Mouse (Mus musculus): Measurements from ENCODE around the gene Pja2.
"Not testable (repeated sequence)": the region's sequence is repeated elsewhere in the genome, so short reads cannot be mapped to it uniquely, and the experiment has no call there.

The Pja2 gene

DNA sequence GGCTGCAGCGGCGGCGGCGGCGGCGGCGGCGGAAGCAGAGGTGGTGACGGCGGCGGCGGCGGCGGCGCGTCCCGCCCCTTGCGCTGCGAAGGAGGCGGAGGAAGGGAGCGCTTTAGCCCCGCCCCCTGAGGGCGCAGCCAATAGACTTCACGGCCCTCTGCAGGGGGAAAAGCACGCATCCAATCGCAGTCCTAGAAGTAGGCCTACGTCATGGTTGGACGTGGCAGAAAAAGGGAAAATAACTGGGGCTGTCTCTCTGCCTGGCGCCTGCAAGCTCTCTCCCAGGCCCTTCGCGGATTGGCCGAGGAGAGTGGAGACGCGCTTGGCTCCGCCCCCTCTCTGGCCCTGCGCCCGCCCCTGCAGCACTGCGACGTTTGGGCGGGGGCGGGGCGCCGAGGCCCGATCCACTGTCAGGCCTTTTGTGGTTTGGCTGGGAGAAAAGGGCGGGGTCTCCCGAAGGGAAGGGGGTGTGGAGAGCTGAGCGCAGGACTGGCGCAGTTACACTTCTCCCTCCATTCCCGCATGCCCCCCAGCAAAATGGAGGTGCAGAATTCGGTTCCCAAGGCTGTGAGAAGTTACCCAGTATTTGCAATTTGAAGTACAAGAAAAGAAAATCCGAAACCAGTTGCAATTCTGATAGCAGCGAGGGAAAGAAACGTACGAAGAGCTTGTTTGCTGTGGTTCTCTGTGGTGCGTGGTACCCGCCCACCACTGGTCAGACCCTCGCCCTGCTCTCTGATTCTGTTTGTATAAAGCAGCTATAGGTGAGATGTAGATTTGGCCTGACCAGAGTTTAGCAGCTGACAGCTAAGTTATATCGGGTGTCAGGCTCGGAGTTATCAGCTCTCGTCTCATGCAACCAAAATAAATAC is at the start of gene Pja2:
Gene Pja2 (minus strand): TSS at position 19 of the 872 bp plus-strand sequence.
- in situ Hi-C loops (cut with MboI, MseI): loop anchor here (10.0 kb wide), 1 partner anchor 263 kb away; no protein-coding TSS in a partner anchor

DNA sequence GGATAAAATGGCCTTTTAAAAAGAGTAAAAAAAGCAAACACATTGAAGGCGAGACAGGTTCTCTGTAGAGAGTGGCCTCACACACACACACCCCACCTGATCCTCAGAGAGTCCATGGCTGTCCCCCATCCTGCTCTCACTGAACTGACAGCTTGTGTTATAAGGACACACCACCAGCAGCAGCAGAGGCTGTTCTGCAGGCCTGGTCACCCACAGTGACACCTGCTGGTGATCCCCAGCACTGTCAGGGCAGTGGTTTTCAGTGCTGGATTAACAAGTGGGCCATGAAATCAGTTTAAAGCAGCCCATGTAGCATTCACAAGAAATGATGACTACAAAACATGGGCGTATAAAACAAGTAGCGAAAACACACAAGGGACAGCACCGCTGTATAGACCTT is 43.6 kb upstream of the Pja2 start:
- in situ Hi-C loops (cut with MboI, MseI): loop anchor here (5.0 to 10.0 kb wide), 3 partner anchors 103 to 421 kb away; no protein-coding TSS in a partner anchor

DNA sequence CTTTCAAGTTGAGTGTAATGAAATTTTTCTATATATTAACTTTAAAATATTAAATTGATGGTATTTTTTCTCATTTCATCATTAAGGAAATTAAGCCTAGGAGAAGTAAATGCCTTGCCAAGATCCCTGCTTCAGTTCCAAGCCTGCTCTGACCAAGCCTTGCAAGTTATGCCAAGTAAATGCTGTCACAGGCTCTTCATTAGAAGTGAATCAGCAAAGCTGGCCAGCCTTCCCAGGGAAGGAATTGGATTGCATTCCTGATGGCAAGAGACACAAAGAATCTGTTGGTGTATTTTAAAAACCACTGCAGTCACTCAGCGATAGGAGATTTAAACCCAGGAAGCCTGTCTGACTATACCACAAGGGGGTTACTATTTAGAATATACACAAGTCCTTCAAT is 32.0 kb upstream of the Pja2 start:
- in situ Hi-C loops (cut with MboI, MseI): no loop called here

DNA sequence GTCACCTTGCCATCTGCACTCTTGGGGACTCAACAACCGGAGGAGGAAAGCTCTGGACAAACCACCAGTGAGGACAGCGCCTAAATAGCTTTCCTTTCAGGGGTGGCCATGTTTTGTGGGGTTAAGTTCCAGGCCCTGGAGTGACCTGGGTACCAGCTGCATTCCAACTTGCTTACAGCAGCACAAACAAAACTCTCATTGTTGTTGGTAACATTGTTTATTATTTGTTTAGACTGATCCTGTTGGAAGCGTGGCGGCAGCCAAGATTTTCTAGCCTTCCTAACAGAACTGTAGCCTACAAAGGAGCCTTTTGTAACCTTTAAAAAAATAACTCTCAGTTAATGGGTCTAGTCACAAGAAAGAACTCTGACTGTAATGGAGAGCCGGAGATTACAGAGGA is 30.9 kb upstream of the Pja2 start:
- in situ Hi-C loops (cut with MboI, MseI): no loop called here

DNA sequence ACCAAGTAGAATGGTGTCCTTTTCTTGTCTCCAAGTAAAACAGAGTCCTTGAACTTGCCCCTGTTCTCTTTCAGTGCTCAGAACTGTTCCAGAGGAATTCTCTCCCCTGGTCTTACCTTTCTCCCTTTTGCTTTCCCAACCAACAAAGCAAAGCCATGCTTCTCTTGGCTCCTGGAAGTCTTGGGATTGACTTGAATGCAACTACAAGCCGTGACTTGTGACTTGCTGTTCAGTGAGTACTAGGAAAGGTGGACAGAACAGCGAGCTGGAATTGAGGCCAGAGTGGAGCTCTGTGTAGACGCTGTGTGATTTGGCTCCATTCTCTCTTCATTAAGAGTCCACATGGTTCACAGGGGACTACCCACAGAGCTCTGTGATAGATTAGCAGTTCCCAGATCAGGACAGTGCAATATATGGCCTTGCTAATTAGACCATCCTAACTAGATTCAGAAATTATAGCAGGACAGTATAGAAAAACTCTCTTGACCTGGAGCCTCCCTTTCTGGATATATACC is 30.3 kb upstream of the Pja2 start:
- in situ Hi-C loops (cut with MboI, MseI): no loop called here

DNA sequence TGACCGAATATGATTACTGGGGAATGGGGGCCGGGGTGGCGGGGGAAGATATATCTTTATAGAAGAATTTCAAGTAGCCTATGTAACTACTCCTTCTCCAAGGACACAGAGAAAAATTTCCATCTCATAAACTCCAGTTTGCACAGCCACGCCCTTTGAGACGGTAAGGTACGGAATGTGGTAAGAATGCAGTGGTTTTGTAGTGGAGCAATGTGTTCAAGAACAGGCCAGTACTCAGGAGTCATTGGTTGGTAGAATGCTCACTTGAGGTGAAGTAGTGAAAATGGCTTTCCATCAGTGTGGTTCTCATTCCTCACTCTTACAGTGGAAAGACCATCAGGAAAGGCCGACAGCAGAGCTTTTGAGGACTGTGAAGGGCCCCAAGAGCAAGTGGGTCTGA is 22.2 kb upstream of the Pja2 start:
- in situ Hi-C loops (cut with MboI, MseI): no loop called here

DNA sequence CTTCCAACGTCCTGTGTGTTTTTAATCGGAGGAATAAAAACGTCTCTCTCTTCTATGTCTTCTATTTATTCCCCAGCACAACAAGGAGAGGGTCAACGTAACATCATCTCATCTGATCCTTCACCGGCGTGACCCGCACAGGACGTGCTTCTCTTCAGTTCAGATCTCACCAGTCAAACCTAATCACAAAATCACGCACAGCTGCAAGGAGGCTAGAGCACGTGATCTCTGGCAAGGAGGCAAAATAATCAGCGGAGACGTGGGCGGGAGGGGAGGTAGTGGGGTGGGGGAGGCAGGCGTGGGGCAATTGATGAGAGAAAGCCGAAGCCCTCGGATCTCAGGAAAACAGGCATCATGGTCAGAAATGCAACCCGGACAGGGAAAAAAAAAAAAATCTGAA is 14.4 kb upstream of the Pja2 start:
- in situ Hi-C loops (cut with MboI, MseI): no loop called here

DNA sequence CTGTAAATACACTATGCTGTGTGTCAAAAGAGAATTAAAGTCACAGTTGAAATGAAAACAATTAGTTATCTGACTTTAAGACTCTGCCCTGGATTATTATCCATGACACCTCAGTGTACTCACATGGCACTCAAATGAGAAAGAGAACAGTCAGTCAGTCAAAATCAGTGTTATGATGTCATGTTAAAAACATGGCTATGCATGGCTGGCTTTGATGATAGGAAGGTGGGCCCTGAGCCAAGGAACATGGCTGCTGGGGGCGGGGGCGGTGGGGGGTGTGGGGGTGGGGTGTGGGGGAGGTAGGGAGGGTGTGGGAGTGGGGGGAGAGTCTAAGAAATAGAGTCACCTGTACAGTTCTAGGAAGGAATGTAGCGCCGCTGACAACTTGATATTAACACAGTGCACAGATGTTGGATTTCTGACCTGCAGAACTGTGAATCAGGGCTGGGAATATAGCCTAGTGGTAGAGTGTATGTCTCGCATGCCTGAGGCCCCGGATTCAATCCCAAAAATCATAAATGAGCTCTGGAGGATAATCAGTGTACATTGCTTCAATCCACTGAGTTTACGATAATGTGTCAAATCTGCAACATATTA is 13.0 kb upstream of the Pja2 start:
- in situ Hi-C loops (cut with MboI, MseI): no loop called here

DNA sequence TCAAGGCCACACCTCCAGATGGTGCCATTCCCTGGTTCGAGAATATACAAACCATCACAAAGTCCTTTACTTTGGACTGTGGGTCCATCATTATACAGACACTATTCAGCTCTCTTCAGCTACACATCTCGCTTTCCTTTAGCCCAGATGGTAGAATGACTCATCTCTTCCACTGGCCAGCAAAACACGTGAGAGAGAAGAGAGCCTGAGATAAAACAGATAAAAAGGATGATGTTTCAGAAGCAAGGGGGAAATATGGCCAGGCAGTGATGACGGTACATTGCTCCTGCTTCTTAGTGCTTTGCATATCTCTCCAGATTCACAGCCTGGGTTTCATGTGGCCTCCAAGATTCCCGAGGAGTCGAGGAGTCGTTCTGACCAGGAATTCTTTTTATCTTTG is 10.0 kb upstream of the Pja2 start:
- in situ Hi-C loops (cut with MboI, MseI): no loop called here

DNA sequence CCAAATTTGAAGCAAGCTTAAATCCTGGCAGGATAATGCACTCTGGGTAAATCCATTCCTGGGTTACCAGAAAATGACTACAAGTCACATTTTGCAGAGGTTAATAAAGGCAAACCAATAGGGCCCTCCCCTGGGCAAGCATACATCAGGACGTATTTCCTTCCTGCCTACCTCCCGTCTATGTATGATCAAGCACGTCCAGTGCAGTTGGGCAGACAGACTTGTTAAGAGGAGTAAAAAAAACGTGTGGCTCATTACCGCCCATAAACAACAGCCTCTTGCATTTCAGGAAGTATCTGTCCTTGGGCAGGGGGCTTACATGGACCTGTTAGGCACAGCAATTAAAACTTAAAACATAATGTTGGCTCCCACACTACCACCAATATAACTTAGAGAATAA is 8.0 kb upstream of the Pja2 start:
- in situ Hi-C loops (cut with MboI, MseI): loop anchor here (10.0 kb wide), 1 partner anchor 255 kb away; no protein-coding TSS in a partner anchor

DNA sequence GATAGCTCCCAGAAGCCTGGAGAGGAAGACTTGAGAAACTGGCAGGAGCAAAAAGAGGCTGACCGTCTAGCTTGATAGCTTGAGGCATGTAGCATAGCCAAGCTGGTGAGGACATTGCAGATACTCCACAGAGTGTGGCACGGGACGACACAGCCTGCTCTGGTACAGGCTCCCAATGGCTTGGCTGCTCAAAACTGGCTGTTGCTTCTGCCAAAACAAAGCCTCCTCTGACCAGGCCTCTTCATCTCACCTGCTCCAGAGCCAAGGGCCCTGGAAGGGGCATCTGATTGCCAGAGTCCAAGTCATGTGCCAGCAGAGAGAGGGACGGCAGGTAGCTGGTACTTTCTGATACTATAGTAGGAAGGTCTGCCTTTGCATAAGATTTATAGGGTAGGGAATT is 5.5 kb upstream of the Pja2 start:
- in situ Hi-C loops (cut with MboI, MseI): loop anchor here (10.0 kb wide), 1 partner anchor 258 kb away; no protein-coding TSS in a partner anchor

DNA sequence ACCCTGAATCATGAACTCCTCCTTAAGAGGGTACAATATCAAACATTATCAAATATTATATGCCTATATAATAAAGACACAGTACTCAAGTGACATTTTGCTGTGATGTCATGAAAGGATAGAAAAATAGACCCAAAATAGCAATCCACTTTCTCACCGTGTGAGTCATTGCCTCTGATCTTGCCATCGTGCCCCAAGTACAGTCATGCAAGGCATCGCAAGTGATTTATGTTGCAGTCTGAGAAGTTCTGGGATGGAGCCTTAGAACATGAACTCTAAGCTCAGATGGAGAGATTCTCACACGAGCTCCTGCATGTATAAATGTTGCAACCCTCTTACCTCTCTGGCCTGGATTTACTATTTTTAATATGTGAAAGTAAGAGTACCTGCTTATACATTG is 2.2 kb upstream of the Pja2 start:
- in situ Hi-C loops (cut with MboI, MseI): loop anchor here (10.0 kb wide), 1 partner anchor 261 kb away; no protein-coding TSS in a partner anchor

DNA sequence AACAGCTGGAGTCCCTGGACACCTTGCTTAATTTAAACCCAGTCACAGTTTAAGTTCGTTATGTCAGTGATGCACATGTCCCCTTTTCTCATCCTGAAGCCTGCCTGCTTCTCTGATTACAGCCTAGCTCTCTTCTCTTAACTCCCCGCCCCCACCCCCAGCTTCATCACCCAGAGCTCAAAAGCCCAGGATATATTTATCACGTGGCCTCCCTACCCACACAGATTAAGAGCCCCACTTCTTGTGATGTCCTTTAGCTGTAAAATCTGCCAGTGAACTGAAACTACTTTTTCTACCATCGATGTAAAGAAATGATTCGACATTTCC is 1.0 kb upstream of the Pja2 start:
- in situ Hi-C loops (cut with MboI, MseI): loop anchor here (10.0 kb wide), 1 partner anchor 262 kb away; no protein-coding TSS in a partner anchor

DNA sequence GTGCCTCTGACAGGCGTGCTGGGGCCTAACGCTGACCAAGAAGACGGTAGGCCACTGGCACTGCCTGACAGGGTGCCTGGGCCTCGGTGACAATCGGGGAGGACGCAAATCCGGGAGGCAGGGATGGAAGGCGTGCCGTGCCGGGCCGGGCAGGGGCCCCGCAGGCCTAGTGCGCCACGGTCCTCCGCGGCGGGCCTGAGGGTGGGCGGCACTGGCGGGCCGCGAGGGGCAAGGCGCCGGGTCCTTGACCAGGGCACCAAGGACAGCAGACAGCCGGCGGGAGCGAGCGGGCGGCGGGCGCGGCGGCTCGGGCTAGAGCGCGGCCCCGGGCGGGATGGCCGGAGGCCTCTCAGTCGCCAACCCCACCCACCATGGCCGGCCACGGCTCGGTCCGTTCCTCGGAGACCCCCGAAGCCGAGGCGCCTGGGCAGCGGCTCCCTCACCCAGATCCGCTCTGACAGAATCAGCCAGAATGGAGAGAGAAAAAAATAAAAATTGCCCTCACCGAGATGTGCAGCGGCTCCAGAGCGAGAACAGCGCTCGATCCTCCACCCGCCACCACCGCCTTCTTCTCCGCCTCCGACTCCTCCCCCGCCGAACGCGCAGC is 322 bp downstream of the Pja2 start:
- in situ Hi-C loops (cut with MboI, MseI): loop anchor here (10.0 kb wide), 1 partner anchor 263 kb away; no protein-coding TSS in a partner anchor

DNA sequence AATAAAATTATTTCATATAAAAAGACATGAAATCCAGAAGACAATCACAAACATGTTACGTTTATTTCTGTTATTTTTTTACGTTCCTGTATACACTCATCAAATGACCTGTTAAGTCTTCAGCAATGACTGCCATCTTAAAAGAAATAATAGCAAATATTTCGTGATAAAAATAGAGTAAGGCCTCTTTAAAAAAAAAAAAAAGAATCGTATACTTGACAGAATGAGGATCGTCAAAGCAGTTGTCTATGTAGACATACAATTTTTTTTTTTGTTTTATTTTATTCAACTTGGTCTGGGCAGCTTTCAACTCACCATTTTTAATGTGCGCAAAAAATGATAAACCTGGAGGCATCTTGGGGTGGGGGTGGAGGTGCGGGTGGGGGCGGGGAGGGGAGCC is 831 bp downstream of the Pja2 start:
- in situ Hi-C loops (cut with MboI, MseI): loop anchor here (10.0 kb wide), 1 partner anchor 264 kb away; no protein-coding TSS in a partner anchor

DNA sequence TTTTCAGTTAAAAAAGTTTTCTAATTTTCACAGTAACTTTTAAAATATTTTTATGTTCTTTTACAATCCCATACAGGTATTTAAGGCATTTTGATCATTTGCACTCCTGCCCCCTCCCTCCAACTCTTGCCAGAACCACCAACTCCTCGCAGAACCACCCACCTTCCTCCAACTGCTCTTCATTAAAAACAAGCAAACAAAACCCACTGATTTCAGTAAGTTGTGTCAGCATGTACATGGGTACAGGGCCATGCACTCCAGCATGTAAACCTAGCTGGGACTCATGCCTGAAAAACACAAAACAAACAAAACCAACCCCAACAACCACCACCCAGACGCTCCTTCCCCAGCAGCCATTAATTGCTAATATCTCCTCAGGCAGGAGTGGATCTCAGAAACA is 7.2 kb downstream of the Pja2 start:
- in situ Hi-C loops (cut with MboI, MseI): no loop called here

DNA sequence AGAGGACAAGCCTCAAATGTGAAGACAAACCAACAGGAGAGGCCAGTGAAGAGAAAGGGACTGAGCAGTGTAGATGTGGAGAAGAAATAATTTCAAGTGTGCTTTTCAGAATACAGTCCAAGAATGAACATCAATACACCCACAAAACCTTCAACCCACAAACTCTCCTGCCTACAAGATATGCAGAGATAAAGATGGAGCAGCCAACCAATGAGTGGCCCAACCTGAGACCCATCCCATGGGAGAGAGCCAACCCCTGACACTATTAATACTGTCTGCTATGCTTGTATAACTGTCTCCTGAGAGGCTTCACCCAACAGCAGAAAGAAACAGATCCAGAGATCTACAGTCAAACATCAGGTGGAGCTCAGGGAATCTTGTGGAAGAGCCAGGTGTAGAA is 16.3 kb downstream of the Pja2 start:
- in situ Hi-C loops (cut with MboI, MseI): no loop called here

DNA sequence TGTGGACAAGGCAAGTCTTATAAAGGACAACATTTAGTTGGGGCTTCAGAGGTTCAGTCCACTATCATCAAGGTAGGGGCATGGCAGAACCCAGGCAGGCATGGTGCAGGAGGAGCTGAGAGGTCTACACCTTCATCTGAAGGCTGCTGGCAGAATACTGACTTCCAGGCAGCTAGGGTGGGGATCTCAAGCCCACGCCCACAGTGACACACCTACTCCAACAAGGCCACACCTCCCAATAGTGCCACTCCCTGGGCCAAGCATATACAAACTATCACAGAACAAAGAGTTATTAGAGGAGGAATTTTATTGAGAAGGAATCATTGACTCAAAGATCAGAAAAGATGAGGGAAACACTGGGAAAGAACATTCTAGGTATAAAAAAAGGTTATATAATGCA is 17.2 kb downstream of the Pja2 start:
- in situ Hi-C loops (cut with MboI, MseI): not testable (repeated sequence)

DNA sequence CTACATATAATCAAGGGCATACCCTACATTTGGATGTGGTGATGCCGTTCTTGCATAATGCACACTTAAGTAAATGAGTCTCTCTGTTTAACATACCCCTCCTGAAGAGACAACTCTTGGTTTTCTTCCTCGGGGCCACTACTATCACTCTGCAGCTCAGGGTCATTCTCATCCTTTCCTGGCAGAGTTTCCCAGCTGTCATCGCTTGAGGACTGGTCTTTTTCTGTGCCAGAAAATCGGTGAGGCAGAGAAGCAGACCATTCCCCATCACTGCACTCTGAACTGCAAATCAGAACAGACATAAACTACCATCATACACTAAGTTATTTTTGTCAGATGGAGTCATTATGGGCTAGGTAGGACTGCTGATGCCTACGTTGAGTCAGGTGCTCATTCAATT is 34.1 kb downstream of the Pja2 start:
- in situ Hi-C loops (cut with MboI, MseI): no loop called here

DNA sequence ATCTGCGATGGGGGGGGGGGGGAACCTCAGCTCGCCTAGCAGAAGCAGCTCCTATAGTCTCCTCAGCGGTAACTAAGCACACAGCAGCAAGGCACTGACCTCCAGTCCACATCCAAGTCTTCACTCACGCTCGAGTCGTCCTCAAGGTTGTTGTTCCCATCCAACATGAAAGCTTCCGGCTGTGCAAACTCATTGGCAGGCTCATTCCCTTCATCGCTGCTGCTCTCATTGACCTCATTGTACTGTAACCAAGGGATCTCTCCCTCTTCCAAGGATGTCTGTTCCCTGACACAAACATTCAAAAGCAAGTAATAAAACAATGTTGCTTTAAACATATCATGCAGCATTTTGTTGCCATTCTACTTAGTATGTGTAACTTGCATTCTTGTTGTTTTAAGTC is 39.0 kb downstream of the Pja2 start:
- in situ Hi-C loops (cut with MboI, MseI): no loop called here

DNA sequence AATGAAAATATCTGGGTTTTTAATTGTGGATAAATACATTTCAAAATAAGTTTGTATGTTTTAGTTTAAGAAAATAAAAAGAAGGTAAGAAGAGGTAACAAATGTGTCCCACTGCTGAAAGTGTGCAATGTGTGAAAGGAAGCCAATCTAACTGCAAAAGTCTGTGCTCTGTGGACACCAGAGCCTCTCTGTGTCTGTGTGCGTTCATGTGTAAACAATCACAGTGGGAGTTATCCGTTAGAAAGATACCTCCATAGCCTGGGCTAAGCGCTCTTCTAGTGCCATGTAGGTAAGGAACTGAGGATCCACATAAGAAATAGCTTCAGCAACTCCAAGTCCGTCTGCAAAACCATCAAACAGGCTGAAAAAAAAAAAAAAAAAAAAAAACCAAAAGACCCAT is 42.0 kb downstream of the Pja2 start:
- in situ Hi-C loops (cut with MboI, MseI): loop anchor here (10.0 kb wide), 1 partner anchor 585 kb away; no protein-coding TSS in a partner anchor

DNA sequence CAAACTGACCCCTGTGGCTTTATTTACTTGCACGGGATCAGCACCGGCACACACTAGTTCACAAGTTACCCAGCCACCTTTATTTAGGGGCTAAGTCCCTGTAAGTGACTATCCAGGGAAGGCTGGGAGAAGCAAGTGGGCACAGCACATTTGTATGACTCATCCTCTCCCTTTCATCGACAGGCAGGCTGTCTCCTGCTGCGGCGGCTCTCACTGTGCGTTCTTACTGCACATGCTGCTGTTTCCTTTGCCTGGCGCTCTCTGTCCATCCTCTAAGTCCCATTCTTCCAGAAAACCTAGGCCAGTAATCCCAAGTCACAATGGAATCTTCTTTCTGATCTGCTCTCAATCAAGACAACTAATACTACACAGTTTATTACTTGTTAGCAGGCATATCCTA is 43.7 kb downstream of the Pja2 start:
- in situ Hi-C loops (cut with MboI, MseI): loop anchor here (10.0 kb wide), 1 partner anchor 587 kb away; no protein-coding TSS in a partner anchor
